31 mouse cellular contexts compared by ENCODE assay signal in the genomic region with DNA sequence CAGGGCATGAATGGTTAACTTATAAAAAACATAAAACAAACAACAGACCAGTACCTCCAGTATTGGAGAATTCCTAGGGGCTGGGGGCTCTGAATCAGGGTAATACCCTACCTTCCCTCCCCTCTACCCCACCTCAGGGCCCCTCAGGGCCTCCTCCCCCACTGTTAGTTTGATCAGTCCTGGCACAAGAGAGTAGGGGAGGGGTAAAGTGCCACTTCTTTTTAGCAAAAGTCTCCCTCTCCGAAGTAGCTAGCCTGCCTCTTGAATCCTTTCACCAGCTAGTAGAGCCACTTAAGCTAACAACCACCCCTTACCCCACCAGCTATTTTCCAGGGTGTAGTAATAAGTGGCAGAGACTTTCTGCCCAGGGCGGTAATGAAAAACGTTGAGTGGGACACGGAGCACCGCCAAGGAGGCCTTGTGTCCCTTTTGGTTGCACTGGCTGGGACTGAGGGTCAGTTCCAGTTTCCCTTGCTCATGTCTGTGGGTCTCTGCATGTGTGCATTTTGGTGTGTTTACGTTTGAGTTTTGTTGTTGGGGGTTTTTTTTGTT. TPM values are rescaled to one million over a fixed set of nuclear protein-coding genes. Genes with fewer than 3 reads are reported as not detected.
DNase-seq lines count a peak whose midpoint lies in the region; ATAC-seq and TF ChIP-seq lines count a peak whose summit lies in the region.
"Had no signal": no experiment of that assay in that cellular context is flagged by ENCODE, and none has a peak within 500 bp of the region (broad histone marks: within the 10 kb centered on the region; RNA-seq: fewer than 3 reads in every experiment).

No protein-coding gene starts in this region.

- TF ChIP-seq CTCF in spleen, adult 2 months (IDR thresholded peaks at IDR 0.05; ENCODE audit: extremely low read depth, insufficient read depth, insufficient read length, insufficient replicate concordance): no peak
- no peak for TF ChIP-seq CTCF in lung, postnatal 0 days (IDR thresholded peaks at IDR 0.05)

- no peak overlapping the region for H3K4me3 ChIP-seq in kidney, embryonic 15.5 days (replicated peaks)
- no peak overlapping the region for H3K4me3 ChIP-seq in spleen, adult 2 months (ENCODE audit: extremely low read depth, insufficient read depth, insufficient read length)
- H3K4me3 ChIP-seq in lung, postnatal 0 days (ENCODE audit: low read depth, low read length): no peak overlapping the region
- H3K4me3 ChIP-seq in forebrain, embryonic 10.5 days: no peak overlapping the region
- no peak overlapping the region for H3K4me3 ChIP-seq in liver, embryonic 12.5 days
- H3K4me3 ChIP-seq: embryonic facial prominence, embryonic 10.5 days; embryonic facial prominence, embryonic 15.5 days; heart, embryonic 10.5 days; megakaryocyte, embryonic 14.5 days; midbrain, embryonic 12.5 days; myocyte; neural tube, embryonic 12.5 days had no signal

- H3K27ac ChIP-seq in kidney, embryonic 15.5 days: 0 out of 2 replicates have a peak overlapping the region, but pooled peaks have one; percentile 3
- H3K27ac ChIP-seq in spleen, adult 2 months (ENCODE audit: insufficient read depth, low read length): peak overlapping the region; percentile 15
- H3K27ac ChIP-seq in lung, postnatal 0 days (ENCODE audit: low read length): peak overlapping the region; percentile 59
- no peak overlapping the region; the same call in 1 of the 2 replicates for H3K27ac ChIP-seq in forebrain, embryonic 10.5 days
- H3K27ac ChIP-seq in liver, embryonic 12.5 days: no peak overlapping the region
- H3K27ac ChIP-seq: embryonic facial prominence, embryonic 15.5 days; hindbrain, embryonic 14.5 days; midbrain, embryonic 12.5 days; neural tube, embryonic 12.5 days had no signal

- H3K36me3 ChIP-seq in kidney, embryonic 15.5 days: peaks cover 55% of the 10 kb centered on the region
- peaks cover 36% of the 10 kb centered on the region for H3K36me3 ChIP-seq in spleen, adult 2 months (ENCODE audit: control insufficient read depth, insufficient read depth, low read length)
- H3K36me3 ChIP-seq in lung, postnatal 0 days (ENCODE audit: insufficient read depth, low read length): peaks cover 4% of the 10 kb centered on the region; the same call in 1 of the 2 replicates
- H3K36me3 ChIP-seq in forebrain, embryonic 10.5 days (replicated peaks): peaks cover 72% of the 10 kb centered on the region
- H3K36me3 ChIP-seq in liver, embryonic 12.5 days: peaks cover 13% of the 10 kb centered on the region

- no peak overlapping the region for H3K9ac ChIP-seq in kidney, embryonic 15.5 days
- no peak overlapping the region for H3K9ac ChIP-seq in lung, postnatal 0 days (replicated peaks; ENCODE audit: low read depth)
- H3K9ac ChIP-seq in liver, embryonic 12.5 days: no peak overlapping the region
- H3K9ac ChIP-seq: embryonic facial prominence, embryonic 15.5 days; hindbrain, embryonic 14.5 days; liver, postnatal 0 days; midbrain, embryonic 12.5 days; neural tube, embryonic 12.5 days had no signal

- TF ChIP-seq EP300 in lung, postnatal 0 days (IDR thresholded peaks at IDR 0.05): no peak; the same call in none of the 2 replicates

- ATAC-seq in kidney, embryonic 15.5 days (replicated peaks; ENCODE audit: low FRiP score): no peak
- ATAC-seq in lung, postnatal 0 days: peak; percentile 37
- ATAC-seq in liver, embryonic 12.5 days: no peak
- ATAC-seq: activated CD4-positive, CD25-positive, alpha-beta regulatory T cell, adult 4 months; CD4-positive, CD25-positive, alpha-beta regulatory T cell, adult 4 months; forebrain, embryonic 14.5 days; inflammation-experienced regulatory T-cells, adult 6 months; liver, postnatal 0 days had no signal

- peaks cover 48% of the 10 kb centered on the region for H3K4me1 ChIP-seq in kidney, embryonic 15.5 days
- H3K4me1 ChIP-seq in spleen, adult 2 months (ENCODE audit: control insufficient read depth, insufficient read depth, insufficient read length): peaks cover 21% of the 10 kb centered on the region
- H3K4me1 ChIP-seq in lung, postnatal 0 days (ENCODE audit: insufficient read depth, low read depth, low read length): peaks cover 15% of the 10 kb centered on the region; the same call in 1 of the 2 replicates
- H3K4me1 ChIP-seq in forebrain, embryonic 10.5 days: peaks cover 56% of the 10 kb centered on the region
- H3K4me1 ChIP-seq in liver, embryonic 12.5 days: peaks cover 31% of the 10 kb centered on the region

- WGBS in kidney, embryonic 15.5 days: 78% methylated on average over 6 of the region's 6 CpGs
- 85% methylated on average over 6 of the region's 6 CpGs for WGBS in spleen, adult 2 months
- 48% methylated on average over 6 of the region's 6 CpGs for WGBS in lung, postnatal 0 days
- 88% methylated on average over 6 of the region's 6 CpGs for WGBS in forebrain, embryonic 10.5 days
- WGBS in liver, embryonic 12.5 days (ENCODE audit: insufficient replicate concordance): 67% methylated on average over 6 of the region's 6 CpGs

- no peaks in the 10 kb centered on the region for H3K27me3 ChIP-seq in kidney, embryonic 15.5 days
- no peaks in the 10 kb centered on the region for H3K27me3 ChIP-seq in spleen, adult 2 months (ENCODE audit: control insufficient read depth, insufficient read depth, low read length)
- H3K27me3 ChIP-seq in lung, postnatal 0 days (replicated peaks; ENCODE audit: insufficient read depth, low read length): no peaks in the 10 kb centered on the region
- peaks cover 8% of the 10 kb centered on the region; the same call in 1 of the 2 replicates for H3K27me3 ChIP-seq in forebrain, embryonic 10.5 days (ENCODE audit: poor library complexity, severe bottlenecking)
- peaks cover 40% of the 10 kb centered on the region for H3K27me3 ChIP-seq in liver, embryonic 12.5 days (replicated peaks)
- H3K27me3 ChIP-seq: embryonic facial prominence, embryonic 15.5 days; neural tube, embryonic 12.5 days had no signal

- no peak overlapping the region for H3K4me2 ChIP-seq in kidney, embryonic 15.5 days
- H3K4me2 ChIP-seq in lung, postnatal 0 days (replicated peaks; ENCODE audit: low read depth, low read length): peak overlapping the region; percentile 5; the same call in 1 of the 2 replicates
- no peak overlapping the region for H3K4me2 ChIP-seq in liver, embryonic 12.5 days
- H3K4me2 ChIP-seq: embryonic facial prominence, embryonic 15.5 days; hindbrain, embryonic 14.5 days; liver, embryonic 11.5 days; midbrain, embryonic 12.5 days; neural tube, embryonic 12.5 days had no signal

- TF ChIP-seq POLR2A in spleen, adult 2 months (IDR thresholded peaks at IDR 0.05; ENCODE audit: low read depth, low read length): no peak

- H3K9me3 ChIP-seq in kidney, embryonic 15.5 days (replicated peaks): no peaks in the 10 kb centered on the region
- H3K9me3 ChIP-seq in lung, postnatal 0 days (ENCODE audit: low read length): no peaks in the 10 kb centered on the region
- no peaks in the 10 kb centered on the region for H3K9me3 ChIP-seq in forebrain, embryonic 10.5 days
- H3K9me3 ChIP-seq in liver, embryonic 12.5 days (replicated peaks): no peaks in the 10 kb centered on the region
- H3K9me3 ChIP-seq: embryonic facial prominence, embryonic 10.5 days; embryonic facial prominence, embryonic 15.5 days; heart, embryonic 10.5 days; megakaryocyte, embryonic 14.5 days; midbrain, embryonic 12.5 days; neural tube, embryonic 12.5 days had no signal

- DNase-seq in kidney, postnatal 4 days: no peak
- DNase-seq in spleen, adult 2 months (ENCODE audit: low read depth in 1 of 2, low spot score in 2 of 2): no peak
- no peak for DNase-seq in spleen, postnatal 10 days (ENCODE audit: low spot score in 2 of 2)
- DNase-seq in lung, postnatal 0 days (ENCODE audit: low spot score): peak; percentile 85
- DNase-seq in forebrain, embryonic 10.5 days (ENCODE audit: extremely low spot score, low spot score): no peak
- DNase-seq in right cerebral cortex, postnatal 4 days: no peak
- DNase-seq: adrenal gland, adult 8-10 months; cerebellum, adult 2 months; cerebellum, postnatal 14 days; gastrocnemius, postnatal 14 days; heart, postnatal 36 days; kidney, adult 11 months; kidney, postnatal 10 days; layer of hippocampus, adult 9-11 months; liver, postnatal 0 days; thymus, postnatal 25 days had no signal

RNA-seq across cellular contexts. Expression of a gene that starts 3.0 kb away (rescaled TPM):
- 41.2 and 42.7 TPM in 2 replicates for polyA plus RNA-seq in kidney, embryonic 15.5 days (2015; fragmentation: Nextera tagmentation; extraction: Ambion mirVana)
- polyA plus RNA-seq in spleen, adult 2 months (2012; rRNA removed): 17.3 and 18.5 TPM in 2 replicates
- polyA plus RNA-seq in lung, postnatal 0 days (2015; fragmentation: Nextera tagmentation; extraction: Ambion mirVana): 59.1 and 63.8 TPM in 2 replicates
- 17.0 and 21.7 TPM in 2 replicates for polyA plus RNA-seq in forebrain, embryonic 10.5 days (2016; fragmentation: Nextera tagmentation; extraction: Ambion mirVana)
- 12.6 and 14.7 TPM in 2 replicates for polyA plus RNA-seq in liver, embryonic 12.5 days (2016; fragmentation: Nextera tagmentation; extraction: Ambion mirVana)

RNA-seq across cellular contexts. Expression of a gene that starts 17.7 kb away (rescaled TPM):
- 13.2 and 16.6 TPM in 2 replicates for polyA plus RNA-seq in kidney, embryonic 15.5 days (2015; fragmentation: Nextera tagmentation; extraction: Ambion mirVana)
- 10.0 and 14.4 TPM in 2 replicates for polyA plus RNA-seq in spleen, adult 2 months (2012; rRNA removed)
- 10.5 TPM in 2 replicates for polyA plus RNA-seq in lung, postnatal 0 days (2015; fragmentation: Nextera tagmentation; extraction: Ambion mirVana)
- polyA plus RNA-seq in forebrain, embryonic 10.5 days (2016; fragmentation: Nextera tagmentation; extraction: Ambion mirVana): 18.4 and 20.9 TPM in 2 replicates
- 5.0 and 5.1 TPM in 2 replicates for polyA plus RNA-seq in liver, embryonic 12.5 days (2016; fragmentation: Nextera tagmentation; extraction: Ambion mirVana)

RNA-seq across cellular contexts. Expression of a gene that starts 19.4 kb away (rescaled TPM):
- polyA plus RNA-seq in kidney, embryonic 15.5 days (2015; fragmentation: Nextera tagmentation; extraction: Ambion mirVana): 2.8 and 3.9 TPM in 2 replicates
- 65.8 and 93.7 TPM in 2 replicates for polyA plus RNA-seq in spleen, adult 2 months (2012; rRNA removed)
- 3.0 and 3.5 TPM in 2 replicates for polyA plus RNA-seq in lung, postnatal 0 days (2015; fragmentation: Nextera tagmentation; extraction: Ambion mirVana)
- polyA plus RNA-seq in forebrain, embryonic 10.5 days (2016; fragmentation: Nextera tagmentation; extraction: Ambion mirVana): 1.5 and 2.5 TPM in 2 replicates
- 0.32 and 0.33 TPM in 2 replicates for polyA plus RNA-seq in liver, embryonic 12.5 days (2016; fragmentation: Nextera tagmentation; extraction: Ambion mirVana)

RNA-seq across cellular contexts. Expression of a gene that starts 20.6 kb away (rescaled TPM):
- 475 and 488 TPM in 2 replicates for polyA plus RNA-seq in kidney, embryonic 15.5 days (2015; fragmentation: Nextera tagmentation; extraction: Ambion mirVana)
- polyA plus RNA-seq in spleen, adult 2 months (2012; rRNA removed): 151 and 203 TPM in 2 replicates
- polyA plus RNA-seq in lung, postnatal 0 days (2015; fragmentation: Nextera tagmentation; extraction: Ambion mirVana): 350 and 419 TPM in 2 replicates
- polyA plus RNA-seq in forebrain, embryonic 10.5 days (2016; fragmentation: Nextera tagmentation; extraction: Ambion mirVana): 627 and 634 TPM in 2 replicates
- polyA plus RNA-seq in liver, embryonic 12.5 days (2016; fragmentation: Nextera tagmentation; extraction: Ambion mirVana): 364 and 370 TPM in 2 replicates

RNA-seq across cellular contexts. Expression of a gene that starts 53.1 kb away (rescaled TPM):
- polyA plus RNA-seq in kidney, embryonic 15.5 days (2015; fragmentation: Nextera tagmentation; extraction: Ambion mirVana): 4.3 and 5.1 TPM in 2 replicates
- 3.9 and 7.8 TPM in 2 replicates for polyA plus RNA-seq in spleen, adult 2 months (2012; rRNA removed)
- polyA plus RNA-seq in lung, postnatal 0 days (2015; fragmentation: Nextera tagmentation; extraction: Ambion mirVana): 3.5 and 4.1 TPM in 2 replicates
- polyA plus RNA-seq in forebrain, embryonic 10.5 days (2016; fragmentation: Nextera tagmentation; extraction: Ambion mirVana): 11.4 and 11.6 TPM in 2 replicates
- 3.6 and 4.1 TPM in 2 replicates for polyA plus RNA-seq in liver, embryonic 12.5 days (2016; fragmentation: Nextera tagmentation; extraction: Ambion mirVana)

Comparison
In these comparisons a context has a peak if more than half of its experiments do, and no peak if none do; other contexts are left out.
1. H3K27ac ChIP-seq: peak in kidney, embryonic 15.5 days (single experiment), spleen, adult 2 months (single experiment) and lung, postnatal 0 days (single experiment); none in forebrain, embryonic 10.5 days (single experiment) and liver, embryonic 12.5 days (single experiment).
2. RNA of a gene that starts 19.4 kb away (polyA plus RNA-seq): 65.8 to 93.7 TPM in spleen, adult 2 months; 2.8 to 3.9 TPM in kidney, embryonic 15.5 days, 3.0 to 3.5 TPM in lung, postnatal 0 days, 1.5 to 2.5 TPM in forebrain, embryonic 10.5 days and 0.32 to 0.33 TPM in liver, embryonic 12.5 days; every median in the first group is over 10 times any median in the second.